Mouse (Mus musculus) embryonic facial prominence, embryonic 15.5 days (tissue): ENCODE data around the gene Exoc8. TPM values are rescaled to one million over a fixed set of nuclear protein-coding genes. Genes with fewer than 3 reads are reported as not detected.

Experiments
- ATAC-seq: fragments of 200-750 bp; cut with Nextera tagmentation; 2 replicates; pipeline ENCODE4 v1.8.0; 2017; ENCODE audit warnings: low read depth, moderate TSS enrichment; ENCODE audit not compliant: insufficient number of reproducible peaks, low FRiP score, low TSS enrichment
- H3K27ac ChIP-seq: fragments of 300-500 bp; sonication (generic); replicated peaks from 2 replicates; pipeline ENCODE4 v1.5.1; 2015; ENCODE audit warnings: mild to moderate bottlenecking, inconsistent platforms
- H3K27me3 ChIP-seq: fragments of 300-500 bp; sonication (generic); 2 replicates; pipeline ENCODE4 v1.6.1; 2015; ENCODE audit warnings: inconsistent platforms
- H3K36me3 ChIP-seq: fragments of 300-500 bp; sonication (generic); 2 replicates; pipeline ENCODE4 v1.6.1; 2015; ENCODE audit warnings: mild to moderate bottlenecking, inconsistent platforms
- H3K4me1 ChIP-seq: fragments of 300-500 bp; sonication (generic); 2 replicates; pipeline ENCODE4 v1.6.1; 2015; ENCODE audit warnings: inconsistent platforms
- H3K4me2 ChIP-seq: fragments of 300-500 bp; sonication (generic); replicated peaks from 2 replicates; pipeline ENCODE4 v1.6.1; 2015; ENCODE audit warnings: mild to moderate bottlenecking, inconsistent platforms
- H3K4me3 ChIP-seq: fragments of 300-500 bp; sonication (generic); replicated peaks from 2 replicates; pipeline ENCODE4 v1.5.1; 2015; ENCODE audit warnings: mild to moderate bottlenecking, inconsistent platforms
- H3K9ac ChIP-seq: fragments of 300-500 bp; sonication (generic); 2 replicates; pipeline ENCODE4 v1.6.1; 2015; ENCODE audit warnings: inconsistent platforms
- H3K9me3 ChIP-seq: fragments of 300-500 bp; sonication (generic); replicated peaks from 2 replicates; pipeline ENCODE4 v1.6.1; 2016; ENCODE audit warnings: inconsistent platforms
- WGBS: fragments of 180-500 bp; shearing (Covaris S2); methylation state at CpG from one replicate; pipeline ENCODE4 v1.1.7; 2015; 5-methylcytosine and 5-hydroxymethylcytosine counted together
- polyA plus RNA-seq: library from polyadenylated mRNA; unstranded; fragments of >200 nt; fragmentation: Nextera tagmentation; extraction: Ambion mirVana; gene quantifications from 2 replicates; pipeline ENCODE4 v1.2.1, GENCODE M21; 2015

Gene Exoc8
- polyA plus RNA-seq, 1 experiment from 2014 or later, result 9.5 TPM

- no peak overlapping the region for H3K9ac ChIP-seq
- 70% methylated on average over 3 of the region's 3 CpGs for WGBS
- peaks cover 17% of the 10 kb centered on the region for H3K36me3 ChIP-seq
- H3K27ac ChIP-seq, result no peak overlapping the region
- ATAC-seq, result no peak
- H3K27me3 ChIP-seq, result no peaks in the 10 kb centered on the region
- no peaks in the 10 kb centered on the region for H3K9me3 ChIP-seq
- no peaks in the 10 kb centered on the region for H3K4me1 ChIP-seq
- H3K4me3 ChIP-seq, result no peak overlapping the region
- H3K4me2 ChIP-seq, result no peak overlapping the region
Observed at GRCm38 (mm10) chr8:124845131-124845530, 52.4 kb downstream of the Exoc8 start.

Other genes with a start within 250 kb of the Exoc8 start
- gene 2310022B05Rik, start 234.3 kb downstream of the Exoc8 start, polyA plus RNA-seq, result 37.3 and 38.6 TPM in 2 replicates
- gene Ttc13, start 175.7 kb downstream of the Exoc8 start, polyA plus RNA-seq, result 39.7 and 41.2 TPM in 2 replicates
- gene Arv1, start 175.6 kb downstream of the Exoc8 start, polyA plus RNA-seq, result 19.4 and 21.6 TPM in 2 replicates
- gene Fam89a, start 145.9 kb downstream of the Exoc8 start, polyA plus RNA-seq, result 5.4 and 6.6 TPM in 2 replicates
- 0.13 and 0.17 TPM in 2 replicates for gene Trim67, start 104.6 kb downstream of the Exoc8 start, polyA plus RNA-seq
- 85.8 and 87.1 TPM in 2 replicates for gene Gnpat, start 34.7 kb downstream of the Exoc8 start, polyA plus RNA-seq
- 41.8 and 42.4 TPM in 2 replicates for gene 2810004N23Rik, start 34.6 kb downstream of the Exoc8 start, polyA plus RNA-seq
- gene Sprtn, start 181 bp upstream of the Exoc8 start, polyA plus RNA-seq, result 12.4 and 12.6 TPM in 2 replicates
- 13.6 and 15.6 TPM in 2 replicates for gene Egln1, start 51.6 kb upstream of the Exoc8 start, polyA plus RNA-seq
- 125 and 131 TPM in 2 replicates for gene Tsnax, start 115.3 kb upstream of the Exoc8 start, polyA plus RNA-seq
- 1.9 and 3.3 TPM in 2 replicates for gene Disc1, start 156.5 kb upstream of the Exoc8 start, polyA plus RNA-seq